Comparison of ENCODE assay signal across 9 mouse cellular contexts in genomic region chr4:151180394-151180902, GRCm38 (mm10).
DNase-seq lines count a peak whose midpoint lies in the region; ATAC-seq lines count a peak whose summit lies in the region.
"Had no signal": no experiment of that assay in that cellular context is flagged by ENCODE, and none has a peak within 500 bp of the region (broad histone marks: within the 10 kb centered on the region; RNA-seq: fewer than 3 reads in every experiment).

No protein-coding gene starts in this region.

- no peaks in the 10 kb centered on the region for H3K9me3 ChIP-seq in forebrain, embryonic 15.5 days
- no peaks in the 10 kb centered on the region for H3K9me3 ChIP-seq in forebrain, embryonic 10.5 days
- no peaks in the 10 kb centered on the region for H3K9me3 ChIP-seq in midbrain, embryonic 13.5 days
- H3K9me3 ChIP-seq in midbrain, embryonic 10.5 days (replicated peaks): no peaks in the 10 kb centered on the region
- no peaks in the 10 kb centered on the region for H3K9me3 ChIP-seq in intestine, embryonic 16.5 days (ENCODE audit: control insufficient read depth, low read length)
- H3K9me3 ChIP-seq in neural tube, embryonic 12.5 days: no peaks in the 10 kb centered on the region
- H3K9me3 ChIP-seq: embryonic facial prominence, embryonic 15.5 days had no signal

- H3K4me1 ChIP-seq in forebrain, embryonic 15.5 days: peaks cover 35% of the 10 kb centered on the region
- H3K4me1 ChIP-seq in forebrain, embryonic 10.5 days: peaks cover 15% of the 10 kb centered on the region; the same call in 1 of the 2 replicates
- H3K4me1 ChIP-seq in midbrain, embryonic 13.5 days (replicated peaks): peaks cover 35% of the 10 kb centered on the region
- H3K4me1 ChIP-seq in midbrain, embryonic 10.5 days: peaks cover 28% of the 10 kb centered on the region
- peaks cover 19% of the 10 kb centered on the region for H3K4me1 ChIP-seq in intestine, embryonic 16.5 days (ENCODE audit: control insufficient read depth, insufficient read depth, low read length)
- peaks cover 27% of the 10 kb centered on the region for H3K4me1 ChIP-seq in neural tube, embryonic 12.5 days

- H3K4me2 ChIP-seq in forebrain, embryonic 15.5 days (replicated peaks): no peak overlapping the region
- no peak overlapping the region for H3K4me2 ChIP-seq in midbrain, embryonic 13.5 days (replicated peaks)
- no peak overlapping the region for H3K4me2 ChIP-seq in intestine, embryonic 16.5 days (ENCODE audit: low read depth, low read length)
- no peak overlapping the region for H3K4me2 ChIP-seq in neural tube, embryonic 12.5 days (replicated peaks)
- H3K4me2 ChIP-seq: embryonic facial prominence, embryonic 15.5 days had no signal

- no peak overlapping the region for H3K4me3 ChIP-seq in forebrain, embryonic 15.5 days
- no peak overlapping the region for H3K4me3 ChIP-seq in forebrain, embryonic 10.5 days
- no peak overlapping the region for H3K4me3 ChIP-seq in midbrain, embryonic 13.5 days (replicated peaks)
- no peak overlapping the region for H3K4me3 ChIP-seq in midbrain, embryonic 10.5 days
- H3K4me3 ChIP-seq in intestine, embryonic 16.5 days (ENCODE audit: low read length): no peak overlapping the region
- no peak overlapping the region for H3K4me3 ChIP-seq in neural tube, embryonic 12.5 days
- H3K4me3 ChIP-seq: embryonic facial prominence, embryonic 15.5 days had no signal

- H3K27me3 ChIP-seq in forebrain, embryonic 15.5 days: peaks cover 31% of the 10 kb centered on the region
- no peaks in the 10 kb centered on the region for H3K27me3 ChIP-seq in forebrain, embryonic 10.5 days (ENCODE audit: poor library complexity, severe bottlenecking)
- peaks cover 47% of the 10 kb centered on the region for H3K27me3 ChIP-seq in midbrain, embryonic 13.5 days
- no peaks in the 10 kb centered on the region for H3K27me3 ChIP-seq in midbrain, embryonic 10.5 days (ENCODE audit: low read depth, poor library complexity, severe bottlenecking)
- no peaks in the 10 kb centered on the region for H3K27me3 ChIP-seq in intestine, embryonic 16.5 days (replicated peaks; ENCODE audit: control insufficient read depth, insufficient read depth, low read length)
- H3K27me3 ChIP-seq in neural tube, embryonic 12.5 days (replicated peaks): peaks cover 5% of the 10 kb centered on the region; the same call in 1 of the 2 replicates
- H3K27me3 ChIP-seq: embryonic facial prominence, embryonic 15.5 days had no signal

- H3K9ac ChIP-seq in forebrain, embryonic 15.5 days (replicated peaks): no peak overlapping the region
- no peak overlapping the region for H3K9ac ChIP-seq in midbrain, embryonic 13.5 days (replicated peaks)
- H3K9ac ChIP-seq in intestine, embryonic 16.5 days (ENCODE audit: low read depth, low read length): no peak overlapping the region
- no peak overlapping the region for H3K9ac ChIP-seq in neural tube, embryonic 12.5 days
- H3K9ac ChIP-seq: embryonic facial prominence, embryonic 15.5 days had no signal

- H3K27ac ChIP-seq in forebrain, embryonic 15.5 days (replicated peaks): peak overlapping the region; percentile 57
- H3K27ac ChIP-seq in forebrain, embryonic 10.5 days: no peak overlapping the region
- H3K27ac ChIP-seq in midbrain, embryonic 13.5 days: no peak overlapping the region
- H3K27ac ChIP-seq in midbrain, embryonic 10.5 days (replicated peaks): no peak overlapping the region
- H3K27ac ChIP-seq in intestine, embryonic 16.5 days (ENCODE audit: low read length): peak overlapping the region; percentile 57
- H3K27ac ChIP-seq in neural tube, embryonic 12.5 days: no peak overlapping the region
- H3K27ac ChIP-seq: embryonic facial prominence, embryonic 15.5 days had no signal

- DNase-seq in forebrain, embryonic 10.5 days (ENCODE audit: extremely low spot score, low spot score): no peak
- no peak for DNase-seq in midbrain, embryonic 10.5 days (ENCODE audit: low spot score)
- no peak for DNase-seq in adrenal gland, postnatal 25 days
- no peak for DNase-seq in layer of hippocampus, adult 8-10 months (ENCODE audit: low spot score in 2 of 2)

- 0 out of 2 replicates have a peak, but pooled peaks have one; percentile 17 for ATAC-seq in forebrain, embryonic 15.5 days (replicated peaks)
- peak; percentile 31; the same call in 1 of the 2 replicates for ATAC-seq in midbrain, embryonic 13.5 days
- peak; percentile 79 for ATAC-seq in intestine, embryonic 16.5 days
- 0 out of 2 replicates have a peak, but pooled peaks have one; percentile 49 for ATAC-seq in neural tube, embryonic 12.5 days (ENCODE audit: low FRiP score, low read depth)

- H3K36me3 ChIP-seq in forebrain, embryonic 15.5 days: no peaks in the 10 kb centered on the region
- H3K36me3 ChIP-seq in forebrain, embryonic 10.5 days (replicated peaks): no peaks in the 10 kb centered on the region
- H3K36me3 ChIP-seq in midbrain, embryonic 13.5 days: no peaks in the 10 kb centered on the region
- H3K36me3 ChIP-seq in midbrain, embryonic 10.5 days: no peaks in the 10 kb centered on the region
- no peaks in the 10 kb centered on the region for H3K36me3 ChIP-seq in intestine, embryonic 16.5 days (ENCODE audit: control insufficient read depth, insufficient read depth, low read length)
- H3K36me3 ChIP-seq in neural tube, embryonic 12.5 days: no peaks in the 10 kb centered on the region
- H3K36me3 ChIP-seq: embryonic facial prominence, embryonic 15.5 days had no signal

- 16% methylated on average over 7 of the region's 7 CpGs for WGBS in forebrain, embryonic 15.5 days
- 73% methylated on average over 7 of the region's 7 CpGs for WGBS in forebrain, embryonic 10.5 days
- WGBS in midbrain, embryonic 13.5 days: 30% methylated on average over 7 of the region's 7 CpGs
- WGBS in midbrain, embryonic 10.5 days: 58% methylated on average over 7 of the region's 7 CpGs
- 2% methylated on average over 7 of the region's 7 CpGs for WGBS in intestine, embryonic 16.5 days
- 23% methylated on average over 7 of the region's 7 CpGs for WGBS in neural tube, embryonic 12.5 days

Comparison
In these comparisons a context has a peak if more than half of its experiments do, and no peak if none do; other contexts are left out.
1. H3K27ac ChIP-seq: peak in forebrain, embryonic 15.5 days (single experiment) and intestine, embryonic 16.5 days (single experiment); none in forebrain, embryonic 10.5 days (single experiment), midbrain, embryonic 13.5 days (single experiment), midbrain, embryonic 10.5 days (single experiment) and neural tube, embryonic 12.5 days (single experiment).
2. ATAC-seq: peak in every context shown above with its lines; median percentile 79 in intestine, embryonic 16.5 days; 49 in neural tube, embryonic 12.5 days; 31 in midbrain, embryonic 13.5 days; 17 in forebrain, embryonic 15.5 days.